Mouse (Mus musculus): ENCODE results near the gene Xxylt1. TPM values are rescaled to one million over a fixed set of nuclear protein-coding genes. Genes with fewer than 3 reads are reported as not detected.
A peak's percentile ranks its signal among the peaks of the same experiment; 100 is the strongest.
"Not testable (repeated sequence)": the region's sequence is repeated elsewhere in the genome, so short reads cannot be mapped to it uniquely, and the experiment has no call there.

Gene Xxylt1
- total RNA-seq, 2 experiments from 2014 or later = 13.0 to 13.7 TPM

DNA sequence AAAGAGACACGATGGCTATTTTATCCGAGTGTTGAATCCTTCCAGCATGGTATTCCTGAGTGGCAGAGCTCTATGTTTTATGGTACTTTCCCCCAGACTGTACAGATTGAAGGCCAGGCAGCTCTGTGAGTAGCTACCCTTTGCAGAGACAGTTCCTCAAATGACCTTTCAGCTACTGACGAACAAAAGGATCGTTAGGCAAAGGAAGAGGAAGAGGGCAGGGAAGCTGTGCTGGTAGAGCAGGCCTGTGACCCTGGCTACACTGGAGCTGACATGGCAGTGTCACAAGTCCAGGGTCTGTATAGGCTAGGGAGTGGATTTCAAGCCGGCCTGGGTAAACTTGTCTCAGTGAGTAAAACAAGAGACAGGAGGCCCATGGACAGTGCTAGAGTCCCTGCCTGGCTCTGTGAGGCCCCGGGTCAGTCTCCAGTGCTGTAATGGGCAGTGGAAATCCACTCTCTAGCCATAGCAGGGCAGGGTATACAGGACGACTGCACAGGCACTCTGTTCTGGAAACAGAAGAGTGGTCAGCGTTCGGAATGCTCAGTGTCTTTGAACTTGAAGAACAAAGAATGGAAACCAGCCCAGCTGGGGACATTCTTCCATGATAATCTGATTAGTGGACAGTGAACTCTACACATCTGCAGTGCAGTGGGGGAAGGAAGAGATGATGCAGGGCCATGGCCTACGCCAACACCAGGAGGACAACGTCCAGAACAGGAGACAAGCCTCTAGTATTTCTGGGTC lies 51.3 kb downstream of the Xxylt1 start:
- intact Hi-C loops (cut with DNase I) = loop anchor here (2.0 kb wide), 1 partner anchor 37 kb away; no protein-coding TSS in a partner anchor
- no peak for DNase-seq

DNA sequence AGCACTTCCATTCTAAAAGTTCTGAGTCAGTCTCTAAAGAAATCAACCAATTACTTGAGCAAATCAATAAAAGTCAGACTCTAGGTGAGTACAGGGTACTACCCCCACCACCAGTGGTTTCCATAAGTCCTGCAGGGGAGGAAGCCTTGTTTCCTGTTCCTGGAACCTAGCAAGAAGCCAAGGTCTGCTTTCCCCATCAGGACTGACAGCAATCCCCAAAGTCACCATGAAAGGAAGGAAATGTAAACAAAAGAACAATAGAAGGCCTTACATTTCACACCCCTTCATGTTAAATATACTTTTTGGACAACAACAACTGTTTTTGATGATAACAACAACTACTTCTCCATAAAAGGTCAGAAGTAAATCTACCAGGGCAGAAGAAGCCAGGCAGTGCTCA lies 53.6 kb downstream of the Xxylt1 start:
- DNase-seq = no peak
- intact Hi-C loops (cut with DNase I) = loop anchor here (2.0 kb wide), 1 partner anchor 39 kb away; no protein-coding TSS in a partner anchor

- no peak for DNase-seq
- intact Hi-C loops (cut with DNase I) = no loop called here
Measured at GRCm38 (mm10) chr16:31025516-31025915, 55.7 kb downstream of the Xxylt1 start.

DNA sequence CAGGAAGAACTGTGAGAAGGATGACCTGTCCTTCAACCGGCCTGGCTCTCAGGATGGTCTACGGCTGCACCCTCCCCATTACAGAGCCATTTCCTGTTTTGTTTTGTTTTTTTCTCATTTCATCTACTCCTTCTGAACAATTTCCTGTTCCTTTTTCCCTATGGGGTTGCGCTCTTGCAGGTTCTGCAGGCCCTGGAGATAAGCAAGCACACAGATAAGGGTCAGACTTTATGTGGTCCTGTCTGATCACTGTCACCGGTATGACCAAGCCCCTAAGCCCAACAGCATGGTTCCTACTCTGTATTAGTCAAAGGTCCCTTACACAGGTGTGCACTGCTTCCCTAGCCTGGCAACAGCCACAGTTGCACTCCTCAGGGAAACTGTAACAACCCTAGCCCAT lies 56.2 kb downstream of the Xxylt1 start:
- no peak for DNase-seq
- intact Hi-C loops (cut with DNase I) = no loop called here

DNA sequence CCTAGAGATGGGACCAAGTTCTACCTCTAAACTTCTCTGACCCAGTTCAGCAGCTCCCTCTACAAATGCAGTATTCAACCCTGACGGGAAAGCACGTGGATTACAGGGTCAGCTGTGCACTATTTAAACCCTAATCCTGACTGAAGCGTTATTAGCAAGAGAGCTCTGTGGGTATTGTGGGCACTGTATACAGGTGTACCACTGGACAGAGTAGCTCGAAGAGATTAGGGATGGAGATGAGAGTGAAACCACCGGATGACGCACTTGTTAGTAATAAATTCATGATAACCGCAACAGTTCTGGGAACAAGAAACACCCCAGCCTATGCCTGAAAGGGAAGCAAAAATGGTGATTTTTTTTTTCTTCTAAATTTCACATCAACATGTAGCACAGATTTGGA lies 57.0 kb downstream of the Xxylt1 start:
- intact Hi-C loops (cut with DNase I) = no loop called here
- no peak for DNase-seq

DNA sequence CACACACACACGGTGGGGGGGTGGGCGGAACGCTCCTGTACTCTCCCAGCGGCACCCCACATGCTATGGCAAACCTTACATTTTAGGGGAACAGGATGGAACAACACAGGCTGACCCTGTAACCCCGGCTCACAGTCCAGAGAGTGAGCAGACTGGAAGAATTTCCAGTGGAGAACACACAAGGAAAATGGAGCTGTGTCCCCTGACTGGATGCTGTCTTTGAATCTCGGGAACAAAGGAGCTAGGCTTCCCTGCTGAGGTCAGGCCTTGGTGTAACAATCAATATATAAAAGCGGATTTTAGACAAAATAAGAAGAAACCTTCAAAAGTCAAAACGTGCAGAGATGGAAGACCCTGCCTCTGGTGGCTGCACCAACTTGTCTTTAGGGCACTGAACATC lies 57.4 kb downstream of the Xxylt1 start:
- intact Hi-C loops (cut with DNase I) = no loop called here
- no peak for DNase-seq

- DNase-seq = peak; percentile 37 to 52
- intact Hi-C loops (cut with DNase I) = no loop called here
Measured at GRCm38 (mm10) chr16:31022287-31022686, 58.9 kb downstream of the Xxylt1 start.

DNA sequence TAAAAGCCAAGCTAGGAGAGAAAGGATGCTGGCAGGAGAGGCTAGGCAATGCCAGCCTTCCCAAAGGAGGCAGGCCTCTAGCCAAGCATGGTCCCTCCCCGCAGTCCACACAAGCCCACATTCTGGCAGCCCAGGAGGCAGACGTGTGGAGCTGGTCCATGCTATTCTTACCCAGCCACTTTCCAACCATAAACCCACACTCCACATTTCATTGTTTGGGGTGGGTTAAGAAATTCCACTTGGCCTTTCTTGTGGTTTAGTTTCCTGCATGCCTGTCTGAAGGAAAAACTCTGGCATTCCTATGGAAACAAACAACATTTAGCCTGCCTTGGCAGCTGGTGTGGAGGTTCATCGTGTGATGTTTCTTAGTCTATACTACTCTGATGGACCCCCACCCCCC lies 61.7 kb downstream of the Xxylt1 start:
- no peak for DNase-seq
- intact Hi-C loops (cut with DNase I) = no loop called here

DNA sequence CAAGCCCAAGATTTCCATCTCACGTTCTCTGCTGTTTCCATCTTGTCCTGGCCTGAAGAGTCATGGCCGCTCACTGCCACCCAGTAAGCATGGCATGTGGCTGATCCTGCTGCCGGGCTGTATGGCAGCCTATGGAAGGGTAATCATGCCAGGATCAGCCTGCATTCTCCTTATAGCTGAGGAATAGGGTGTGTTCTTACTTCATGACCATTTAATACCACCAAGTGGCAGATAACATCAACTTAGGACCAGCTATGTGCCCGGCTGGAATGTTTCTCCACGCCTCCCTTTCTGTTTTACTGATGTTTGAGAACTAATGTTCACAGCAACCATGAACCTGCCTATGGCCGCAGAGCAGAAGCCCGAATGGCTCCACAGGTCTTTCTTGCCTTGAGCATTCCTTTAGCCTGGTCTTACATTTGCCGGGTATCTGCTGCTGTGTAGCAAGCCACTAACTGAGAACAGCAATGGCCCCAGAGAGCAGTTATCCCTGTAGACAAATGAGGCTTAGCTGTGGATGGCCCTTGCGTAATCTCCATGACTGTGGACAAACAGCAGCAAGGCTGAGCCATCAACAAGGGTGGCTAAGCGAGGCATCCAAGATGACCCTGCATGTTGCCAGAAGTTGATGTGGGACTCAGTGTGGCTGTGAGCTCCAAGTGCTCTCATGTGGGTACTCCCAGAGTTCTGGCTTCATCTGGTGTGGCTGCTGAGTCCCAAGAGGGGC lies 63.4 kb downstream of the Xxylt1 start:
- intact Hi-C loops (cut with DNase I) = no loop called here
- DNase-seq = no peak

GRCm38 (mm10) chr16:31016669-31017068 lies 64.6 kb downstream of the Xxylt1 start:
- intact Hi-C loops (cut with DNase I) = no loop called here
- no peak for DNase-seq

- intact Hi-C loops (cut with DNase I) = no loop called here
- DNase-seq = peak; percentile 44 to 45
Measured at GRCm38 (mm10) chr16:31016169-31016568, 65.1 kb downstream of the Xxylt1 start.

GRCm38 (mm10) chr16:31015271-31015670 lies 66.0 kb downstream of the Xxylt1 start:
- intact Hi-C loops (cut with DNase I) = no loop called here

GRCm38 (mm10) chr16:31012236-31012635 lies 69.0 kb downstream of the Xxylt1 start:
- no peak for DNase-seq
- intact Hi-C loops (cut with DNase I) = no loop called here

More at GRCm38 (mm10) chr16:31015271-31015670, 66.0 kb downstream of the Xxylt1 start:
- DNase-seq = no peak

- intact Hi-C loops (cut with DNase I) = no loop called here
Measured at GRCm38 (mm10) chr16:31010443-31010842, 70.8 kb downstream of the Xxylt1 start.

GRCm38 (mm10) chr16:31008326-31008725 lies 72.9 kb downstream of the Xxylt1 start:
- intact Hi-C loops (cut with DNase I) = no loop called here
- DNase-seq = peak in 1 of 2 experiments; percentile 34

More at GRCm38 (mm10) chr16:31010443-31010842, 70.8 kb downstream of the Xxylt1 start:
- no peak for DNase-seq

- DNase-seq = no peak
- intact Hi-C loops (cut with DNase I) = no loop called here
Measured at GRCm38 (mm10) chr16:31007582-31007981, 73.7 kb downstream of the Xxylt1 start.

- intact Hi-C loops (cut with DNase I) = no loop called here
- DNase-seq = no peak
Measured at GRCm38 (mm10) chr16:31005693-31006092, 75.5 kb downstream of the Xxylt1 start.

GRCm38 (mm10) chr16:31004321-31004682 lies 76.9 kb downstream of the Xxylt1 start:
- DNase-seq = no peak
- intact Hi-C loops (cut with DNase I) = no loop called here

DNA sequence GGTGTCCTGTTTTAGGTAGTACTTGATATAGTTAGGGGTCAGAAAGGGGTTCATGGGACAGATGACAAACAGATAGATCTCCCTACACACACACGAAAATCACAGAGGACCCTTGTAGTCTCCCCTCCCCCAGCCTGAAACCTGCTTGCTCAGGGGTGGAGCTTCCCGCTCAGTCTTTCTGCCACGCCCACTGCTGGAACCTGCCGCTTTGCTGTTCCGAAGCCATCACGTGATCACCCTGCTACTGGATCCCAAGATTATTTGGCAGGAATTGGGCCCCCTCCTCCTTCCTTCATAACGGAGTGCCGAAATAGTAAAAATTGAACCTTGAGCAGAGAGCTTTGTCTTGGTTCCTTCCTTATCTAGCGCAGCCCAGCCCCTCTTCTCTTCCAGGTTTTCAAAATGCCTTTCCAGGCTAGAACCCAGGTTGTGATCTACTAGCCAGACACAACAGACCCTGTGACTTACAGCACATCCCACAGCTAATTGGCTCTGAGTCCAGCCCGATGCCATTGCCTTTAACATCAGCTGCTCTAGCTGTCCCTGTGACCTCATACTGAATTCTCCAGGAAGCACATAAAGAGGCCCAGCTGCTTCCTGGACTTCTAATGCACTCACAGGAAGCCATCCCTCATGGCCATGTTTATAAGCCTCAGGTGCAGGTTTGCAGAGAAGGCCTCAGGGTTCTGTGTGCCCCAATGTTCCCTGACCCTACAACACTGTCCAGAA lies 77.5 kb downstream of the Xxylt1 start:
- intact Hi-C loops (cut with DNase I) = not testable (repeated sequence)
- peak; percentile 62 to 69 for DNase-seq

GRCm38 (mm10) chr16:31002926-31003325 lies 78.3 kb downstream of the Xxylt1 start:
- intact Hi-C loops (cut with DNase I) = no loop called here
- no peak for DNase-seq

GRCm38 (mm10) chr16:31002117-31002516 lies 79.1 kb downstream of the Xxylt1 start:
- no peak for DNase-seq
- intact Hi-C loops (cut with DNase I) = no loop called here
